Mouse (Mus musculus): Measurements from ENCODE around the gene Boc.

Boc gene

DNA sequence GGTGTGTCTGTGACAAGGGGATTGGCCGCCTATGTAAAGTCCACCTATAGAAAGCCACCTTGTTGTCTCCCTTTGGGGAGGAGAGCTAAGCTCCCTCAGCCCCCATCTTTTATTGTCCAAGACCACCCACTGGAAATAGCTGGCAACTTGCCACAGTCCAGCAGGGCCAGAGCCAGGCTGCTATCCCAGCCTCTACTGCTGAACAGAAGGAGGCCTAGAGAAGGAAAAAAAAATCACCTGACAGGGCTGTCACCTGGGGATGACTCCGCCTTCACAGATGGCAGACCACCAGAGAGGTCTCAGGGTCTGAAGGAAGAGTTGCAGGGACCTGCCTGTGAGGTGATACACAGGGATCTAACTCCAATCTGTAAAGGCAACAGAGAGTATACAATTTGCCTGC lies 6.7 kb downstream of the Boc start:
- DNase-seq: peak; percentile 80

DNA sequence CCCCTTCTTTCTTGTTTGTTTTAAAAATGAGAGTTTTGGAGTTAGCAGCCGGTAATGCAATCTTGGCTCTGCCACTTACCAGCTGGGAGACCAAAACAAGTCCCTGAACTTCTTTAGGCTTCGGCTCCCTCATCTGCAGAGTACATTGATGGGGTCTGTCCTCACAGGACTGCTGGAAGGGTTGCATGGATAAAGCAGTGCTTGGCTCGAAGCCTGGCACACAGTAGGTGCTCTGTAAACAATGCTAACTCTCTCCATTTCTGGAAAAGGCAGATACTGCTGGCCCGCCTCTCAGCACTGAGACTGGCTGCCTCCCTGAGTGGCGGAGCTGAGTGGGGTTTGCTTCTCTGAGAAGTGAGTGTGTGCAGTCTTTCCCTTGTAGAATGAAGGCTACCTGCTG lies 7.2 kb downstream of the Boc start:
- peak; percentile 80 for DNase-seq

GRCm38 (mm10) chr16:44550843-44551242 lies 7.9 kb downstream of the Boc start:
- peak; percentile 89 for DNase-seq

DNA sequence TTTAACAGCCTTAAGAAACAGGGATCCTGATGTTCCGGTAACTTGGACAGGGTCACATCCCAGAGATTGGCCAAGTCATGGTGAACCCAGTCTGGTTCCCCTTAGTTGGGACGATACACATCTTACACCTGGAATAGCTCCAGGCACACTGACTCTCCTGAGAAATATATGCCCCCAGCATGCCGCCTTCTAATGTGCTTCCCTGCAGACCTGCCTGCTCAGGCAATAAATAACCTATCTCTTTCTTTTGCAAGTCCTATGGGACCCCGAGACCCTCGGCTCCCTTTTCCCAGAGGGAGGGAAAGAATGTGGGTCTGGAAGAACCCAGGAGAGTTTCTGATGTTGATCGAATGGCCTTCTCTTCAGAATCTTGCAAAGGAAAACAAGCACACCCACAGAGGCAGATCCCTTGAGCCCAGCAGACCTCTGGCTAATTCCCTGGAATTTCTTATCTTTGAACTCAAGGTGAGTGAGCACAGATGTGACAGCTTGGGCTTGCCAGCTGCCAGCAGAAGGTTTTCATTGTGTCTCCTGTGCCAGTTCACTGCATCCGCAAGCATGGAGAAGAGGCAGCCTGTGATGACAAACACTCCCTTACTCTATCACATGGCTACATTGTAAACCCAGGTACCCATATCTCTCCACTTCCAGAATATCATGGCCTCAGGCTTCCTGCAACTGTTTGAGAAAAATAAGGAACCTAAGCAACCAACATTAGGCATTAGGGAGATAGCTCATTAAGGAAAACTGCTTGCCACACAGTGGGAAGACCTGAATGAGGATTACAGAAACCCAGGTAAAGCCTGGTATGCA lies 8.6 kb downstream of the Boc start:
- peak; percentile 86 for DNase-seq

- DNase-seq: peak; percentile 89
Measured at GRCm38 (mm10) chr16:44549381-44549780, 9.3 kb downstream of the Boc start.

GRCm38 (mm10) chr16:44547976-44548375 lies 10.7 kb downstream of the Boc start:
- peak; percentile 56 for DNase-seq

GRCm38 (mm10) chr16:44546831-44547230 lies 11.9 kb downstream of the Boc start:
- DNase-seq: no peak

- DNase-seq: peak; percentile 76
Measured at GRCm38 (mm10) chr16:44545939-44546338, 12.8 kb downstream of the Boc start.

GRCm38 (mm10) chr16:44545153-44545552 lies 13.5 kb downstream of the Boc start:
- peak; percentile 83 for DNase-seq

DNA sequence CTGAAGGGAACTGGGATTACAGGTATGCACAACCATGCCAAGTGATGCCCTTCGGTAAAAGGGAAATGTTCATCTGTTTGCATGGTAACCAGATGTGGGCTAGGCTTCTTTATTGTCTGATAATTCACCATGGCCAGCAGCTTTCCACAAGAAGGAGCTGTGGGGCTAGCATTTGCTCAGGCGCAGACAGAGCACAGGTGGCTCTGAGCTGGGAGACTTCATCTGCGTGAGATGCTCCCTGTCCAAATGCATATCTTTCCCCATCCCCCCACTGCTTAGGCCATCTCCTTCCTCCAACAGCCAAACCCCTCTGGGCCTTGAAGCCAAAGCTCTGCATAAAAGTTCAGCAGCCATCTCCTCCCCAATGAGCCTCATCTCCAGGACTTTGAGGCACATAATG lies 15.6 kb downstream of the Boc start:
- DNase-seq: peak; percentile 63

GRCm38 (mm10) chr16:44542029-44542690 lies 16.5 kb downstream of the Boc start:
- DNase-seq: peak; percentile 87

DNA sequence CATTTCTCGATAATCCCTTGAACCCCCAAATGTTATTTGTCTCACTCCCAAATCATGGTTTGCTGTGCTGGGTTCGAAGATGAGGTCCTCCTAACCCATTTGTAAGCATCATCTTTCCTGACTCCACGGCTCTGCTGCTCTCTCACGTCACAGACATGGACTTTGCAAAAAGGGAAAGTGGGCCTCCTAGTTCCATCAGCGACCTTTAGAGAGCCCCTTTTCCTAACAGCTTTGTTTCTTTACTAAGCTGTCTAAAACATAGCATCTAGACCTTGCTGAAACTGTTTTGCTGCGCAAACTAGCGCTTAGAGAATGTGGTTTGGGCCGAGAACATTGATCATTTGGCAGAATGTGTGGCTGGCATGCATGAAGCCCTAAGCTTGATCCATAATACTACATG lies 19.1 kb downstream of the Boc start:
- peak; percentile 76 for DNase-seq

DNA sequence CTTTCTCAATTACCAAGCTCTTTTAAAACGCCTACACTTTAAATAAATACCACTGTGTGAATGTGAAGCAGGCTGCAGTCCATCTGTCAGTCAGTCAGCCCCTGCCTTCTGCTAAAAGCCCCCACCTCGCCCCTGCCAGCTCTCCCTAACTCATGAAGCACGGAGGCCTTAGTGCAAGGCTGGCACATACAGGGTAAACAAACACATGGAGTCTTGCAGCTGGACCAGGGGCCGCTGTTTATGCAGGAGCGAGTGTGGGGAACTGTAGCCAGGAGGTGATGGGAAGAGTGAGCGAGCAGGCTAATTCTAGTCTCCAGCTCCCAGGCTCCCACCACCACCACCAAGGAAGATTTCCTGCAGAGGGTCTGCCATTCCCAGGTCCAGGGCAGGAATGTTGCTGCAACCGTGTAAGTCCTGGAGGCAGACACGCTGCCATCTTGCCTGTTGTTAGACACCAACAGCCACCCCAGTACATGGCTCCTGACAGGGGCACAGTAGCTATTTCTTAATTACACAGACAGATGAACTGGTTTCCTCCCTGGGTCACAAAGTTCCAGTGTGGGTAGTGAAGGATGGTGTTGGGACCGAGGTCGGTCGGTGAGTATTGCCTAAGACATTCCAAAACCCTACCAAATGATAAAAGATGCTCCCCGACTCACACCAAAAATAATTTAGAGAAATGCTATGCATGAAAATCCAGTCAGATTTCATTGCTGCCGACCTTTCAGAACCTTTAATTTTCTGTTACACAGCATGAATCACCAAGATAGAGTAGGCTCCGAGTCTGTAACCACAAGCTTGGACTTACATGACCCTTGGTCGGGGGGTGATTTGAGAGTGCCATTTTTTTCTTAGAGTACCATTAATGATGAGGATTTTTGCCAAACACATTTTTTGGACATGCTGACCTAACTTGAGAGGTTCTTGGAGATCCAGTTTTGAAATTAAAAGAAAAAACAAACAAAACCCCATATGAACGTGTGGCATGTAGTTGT lies 20.0 kb downstream of the Boc start:
- DNase-seq: peak; percentile 89

DNA sequence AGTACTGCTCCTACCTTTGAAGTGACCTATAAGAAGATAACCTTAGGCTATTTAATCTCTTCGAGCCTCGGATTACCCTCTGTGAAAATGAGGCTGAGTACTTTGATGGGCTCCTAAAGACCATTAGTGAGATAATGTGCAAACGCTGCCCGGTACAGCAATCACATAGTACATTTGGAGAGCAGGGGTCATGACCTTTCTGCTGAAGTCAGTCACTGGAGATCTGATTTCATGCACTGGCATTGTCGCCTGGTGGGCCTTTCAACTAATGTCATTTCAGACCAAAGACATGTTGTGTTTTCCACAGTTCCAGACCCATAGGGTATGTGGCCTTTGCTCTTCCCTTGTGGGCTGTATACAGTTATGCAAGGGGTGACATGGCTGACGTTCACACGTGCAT lies 24.6 kb downstream of the Boc start:
- DNase-seq: peak; percentile 70

DNA sequence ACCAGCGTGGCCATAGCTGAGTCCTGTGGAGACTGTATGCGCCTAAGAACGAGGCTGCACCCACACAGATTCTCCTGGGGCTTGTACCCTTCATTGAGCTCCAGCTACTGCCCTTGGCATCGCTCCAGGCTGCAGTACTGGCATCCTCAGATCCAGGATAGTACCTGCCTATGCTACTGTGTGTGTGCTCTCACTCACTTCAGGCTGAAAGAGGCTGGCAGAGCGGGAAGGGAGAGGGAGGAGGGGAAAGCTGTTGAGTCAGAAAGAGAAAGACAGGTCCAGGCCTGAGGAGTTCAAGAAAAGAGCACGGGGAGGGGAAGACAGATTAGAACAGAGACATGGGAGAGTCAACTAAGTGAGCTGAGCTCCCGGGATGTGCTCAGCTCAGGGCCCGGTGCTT lies 25.2 kb downstream of the Boc start:
- no peak for DNase-seq

- DNase-seq: no peak
Measured at GRCm38 (mm10) chr16:44532851-44533250, 25.8 kb downstream of the Boc start.

- DNase-seq: peak; percentile 83
Measured at GRCm38 (mm10) chr16:44531239-44531797, 27.4 kb downstream of the Boc start.

- peak; percentile 77 for DNase-seq
Measured at GRCm38 (mm10) chr16:44530829-44531228, 27.9 kb downstream of the Boc start.

DNA sequence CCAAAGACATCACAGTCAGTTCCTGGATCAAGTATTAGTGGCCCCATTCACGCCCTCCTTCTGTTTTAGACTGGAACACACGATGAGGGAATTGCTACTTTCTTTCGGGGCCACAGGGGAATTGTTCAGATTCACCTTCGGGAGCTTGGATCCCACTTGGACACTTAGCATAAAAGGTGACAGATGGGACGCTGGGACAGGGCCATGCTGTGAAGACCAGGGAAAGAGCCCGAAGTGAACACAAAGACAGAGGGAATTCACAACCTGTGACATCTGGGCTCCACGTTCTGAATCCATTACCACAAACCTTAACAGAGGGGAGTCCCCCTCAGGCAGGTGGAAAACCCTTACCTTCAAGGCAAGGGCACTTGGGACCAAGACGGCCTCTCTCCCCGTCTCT lies 28.5 kb downstream of the Boc start:
- peak; percentile 80 for DNase-seq

DNA sequence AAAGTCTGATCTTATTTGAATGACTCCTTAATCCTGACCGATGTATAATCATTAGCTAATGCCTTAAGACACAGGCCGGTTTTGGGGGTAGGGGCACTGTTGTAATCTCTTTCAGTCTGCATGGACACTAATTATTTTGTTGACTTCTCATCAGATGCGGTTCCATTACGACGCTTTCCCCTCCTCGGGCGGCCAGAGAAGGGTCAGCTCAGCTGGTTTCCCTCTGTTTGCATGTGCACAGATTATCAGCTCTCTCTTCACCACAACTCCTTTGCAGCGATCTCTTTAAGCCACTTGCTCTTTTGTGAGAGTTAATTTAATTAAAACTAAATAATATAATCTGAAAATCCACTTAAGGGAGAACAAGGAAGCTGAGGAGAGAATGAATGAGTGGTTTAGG lies 29.0 kb downstream of the Boc start:
- peak; percentile 68 for DNase-seq

- DNase-seq: peak; percentile 82
Measured at GRCm38 (mm10) chr16:44528955-44529354, 29.7 kb downstream of the Boc start.

- peak; percentile 68 for DNase-seq
Measured at GRCm38 (mm10) chr16:44527218-44527905, 31.3 kb downstream of the Boc start.
